Mouse (Mus musculus) lung, adult 2 months (tissue): ENCODE results near the gene Gm20481.
"Not testable (repeated sequence)": the region's sequence is repeated elsewhere in the genome, so short reads cannot be mapped to it uniquely, and the experiment has no call there.

Experiments used
- CTCF ChIP-seq: fragments of 200-500 bp; IDR thresholded peaks from 2 replicates; pipeline ENCODE4 v1.5.1; 2011; ENCODE audit warnings: mild to moderate bottlenecking, low read length, control low read depth; ENCODE audit not compliant: insufficient read depth
- POLR2A ChIP-seq: fragments of 200-500 bp; IDR thresholded peaks from 2 replicates; pipeline ENCODE4 v1.6.1; 2011; ENCODE audit warnings: low read depth, mild to moderate bottlenecking, control low read depth, low read length, borderline replicate concordance; ENCODE audit errors: extremely low read depth

DNA sequence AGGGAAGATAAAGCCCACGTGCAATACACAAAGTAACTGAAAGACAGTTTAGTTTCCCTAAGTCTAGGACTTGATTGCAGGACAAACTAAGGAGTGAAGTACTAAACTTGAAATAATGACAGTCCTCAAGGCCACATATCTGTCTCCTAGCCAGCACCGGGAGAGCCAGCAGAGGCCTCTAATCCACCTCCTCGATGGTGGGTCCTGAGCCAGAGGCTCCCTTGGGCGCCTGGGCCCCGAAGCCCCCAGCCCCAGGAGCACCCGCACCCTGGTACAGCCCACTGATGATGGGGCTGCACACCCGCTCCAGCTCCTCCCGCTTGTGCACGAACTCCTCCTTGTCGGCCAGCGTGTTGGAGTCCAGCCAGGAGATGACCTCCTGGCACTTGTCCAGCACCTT lies at the start of gene Gm20481:
- not testable (repeated sequence) for TF ChIP-seq POLR2A, CTCF
